Mouse (Mus musculus) lung, postnatal 0 days (tissue): Measurements from ENCODE around the gene Slc44a3.

Source experiments
- CTCF ChIP-seq: IDR thresholded peaks from 2 replicates; pipeline ENCODE4 v1.5.1; 2016; ENCODE audit warnings: antibody characterized with exemption, mild to moderate bottlenecking
- EP300 ChIP-seq: IDR thresholded peaks from 2 replicates; pipeline ENCODE4 v1.6.1; 2016; ENCODE audit warnings: antibody characterized with exemption, mild to moderate bottlenecking, control low read depth

GRCm38 (mm10) chr3:121442288-121442687, 89.9 kb downstream of the Slc44a3 start:
- TF ChIP-seq CTCF, result no peak
- peak; percentile 30; the same call in 1 of the 2 replicates for TF ChIP-seq EP300
